Mouse (Mus musculus): ENCODE measurements around the gene Mat2a. TPM values are rescaled to one million over a fixed set of nuclear protein-coding genes. Genes with fewer than 3 reads are reported as not detected.

Gene Mat2a
- polyA plus RNA-seq, 1 experiment from 2014 or later, result 377 TPM

- no peak for ATAC-seq (ENCODE audit: insufficient number of reproducible peaks, insufficient read depth, low FRiP score, low TSS enrichment, low read depth)
- H3K4me3 ChIP-seq, result no peak overlapping the region
- no peaks in the 10 kb centered on the region for H3K9me3 ChIP-seq
- H3K9ac ChIP-seq, result no peak overlapping the region
- peaks cover 92% of the 10 kb centered on the region for H3K36me3 ChIP-seq
- WGBS, result 38% methylated on average over 5 of the region's 5 CpGs
- peaks cover 3% of the 10 kb centered on the region; the same call in 1 of the 2 replicates for H3K4me1 ChIP-seq
- H3K4me2 ChIP-seq, result no peak overlapping the region
- H3K27ac ChIP-seq, result no peak overlapping the region
- H3K27me3 ChIP-seq, result no peaks in the 10 kb centered on the region
Measured at GRCm38 (mm10) chr6:72430989-72431921, 8.1 kb downstream of the Mat2a start.

GRCm38 (mm10) chr6:72429061-72429842 lies 10.1 kb downstream of the Mat2a start:
- WGBS, result 88% methylated on average over 21 of the region's 21 CpGs
- peaks cover 92% of the 10 kb centered on the region for H3K36me3 ChIP-seq

GRCm38 (mm10) chr6:72428036-72428435 lies 11.3 kb downstream of the Mat2a start:
- no peak for ATAC-seq (ENCODE audit: insufficient number of reproducible peaks, insufficient read depth, low FRiP score, low TSS enrichment, low read depth)
- H3K36me3 ChIP-seq, result peaks cover 93% of the 10 kb centered on the region
- no peaks in the 10 kb centered on the region for H3K4me1 ChIP-seq
- WGBS, result 34% methylated on average over 8 of the region's 8 CpGs
- no peak overlapping the region for H3K27ac ChIP-seq
- no peaks in the 10 kb centered on the region for H3K27me3 ChIP-seq
- no peaks in the 10 kb centered on the region for H3K9me3 ChIP-seq
- H3K4me2 ChIP-seq, result no peak overlapping the region
- no peak overlapping the region for H3K9ac ChIP-seq
- no peak overlapping the region for H3K4me3 ChIP-seq

More at GRCm38 (mm10) chr6:72429061-72429842, 10.1 kb downstream of the Mat2a start:
- Histone ChIP-seq H3K4me1 (no peaks in the 10 kb centered on the region), H3K4me3 (no peak overlapping the region), H3K9me3 (no peaks in the 10 kb centered on the region), H3K27ac (peak overlapping the region; percentile 24; the same call in 1 of the 2 replicates), H3K4me2 (no peak overlapping the region), H3K27me3 (no peaks in the 10 kb centered on the region), H3K9ac (no peak overlapping the region)
- ATAC-seq (ENCODE audit: insufficient number of reproducible peaks, insufficient read depth, low FRiP score, low TSS enrichment, low read depth), result no peak

- Histone ChIP-seq H3K27me3 (no peaks in the 10 kb centered on the region), H3K9ac (no peak overlapping the region), H3K4me1 (no peaks in the 10 kb centered on the region), H3K27ac (no peak overlapping the region), H3K36me3 (peaks cover 93% of the 10 kb centered on the region), H3K9me3 (no peaks in the 10 kb centered on the region), H3K4me2 (no peak overlapping the region), H3K4me3 (no peak overlapping the region)
- ATAC-seq (ENCODE audit: insufficient number of reproducible peaks, insufficient read depth, low FRiP score, low TSS enrichment, low read depth), result no peak
- 94% methylated on average over 11 of the region's 11 CpGs for WGBS
Measured at GRCm38 (mm10) chr6:72425646-72426045, 13.7 kb downstream of the Mat2a start.

GRCm38 (mm10) chr6:72420901-72421300 lies 18.5 kb downstream of the Mat2a start:
- H3K36me3 ChIP-seq, result peaks cover 92% of the 10 kb centered on the region
- no peak for ATAC-seq (ENCODE audit: insufficient number of reproducible peaks, insufficient read depth, low FRiP score, low TSS enrichment, low read depth)
- no peaks in the 10 kb centered on the region for H3K27me3 ChIP-seq
- peaks cover 5% of the 10 kb centered on the region; the same call in 1 of the 2 replicates for H3K4me1 ChIP-seq
- H3K9ac ChIP-seq, result no peak overlapping the region
- no peak overlapping the region for H3K4me2 ChIP-seq
- H3K27ac ChIP-seq, result no peak overlapping the region
- WGBS, result 94% methylated on average over 10 of the region's 10 CpGs
- no peak overlapping the region for H3K4me3 ChIP-seq
- no peaks in the 10 kb centered on the region for H3K9me3 ChIP-seq

GRCm38 (mm10) chr6:72419806-72420205 lies 19.6 kb downstream of the Mat2a start:
- Histone ChIP-seq H3K4me3 (no peak overlapping the region), H3K27me3 (no peaks in the 10 kb centered on the region), H3K9me3 (no peaks in the 10 kb centered on the region), H3K36me3 (peaks cover 82% of the 10 kb centered on the region), H3K4me2 (no peak overlapping the region), H3K4me1 (peaks cover 16% of the 10 kb centered on the region), H3K9ac (no peak overlapping the region), H3K27ac (no peak overlapping the region)
- no peak for ATAC-seq (ENCODE audit: insufficient number of reproducible peaks, insufficient read depth, low FRiP score, low TSS enrichment, low read depth)
- 67% methylated on average over 1 of the region's 1 CpGs for WGBS

GRCm38 (mm10) chr6:72418279-72418678 lies 21.1 kb downstream of the Mat2a start:
- H3K36me3 ChIP-seq, result peaks cover 67% of the 10 kb centered on the region

GRCm38 (mm10) chr6:72415964-72416772 lies 23.2 kb downstream of the Mat2a start:
- Histone ChIP-seq H3K9ac (0 out of 2 replicates have a peak overlapping the region, but pooled peaks have one; percentile 17), H3K9me3 (no peaks in the 10 kb centered on the region), H3K4me3 (no peak overlapping the region), H3K4me2 (peak overlapping the region; percentile 77; the same call in 1 of the 2 replicates), H3K36me3 (peaks cover 46% of the 10 kb centered on the region), H3K27me3 (no peaks in the 10 kb centered on the region), H3K4me1 (peaks cover 24% of the 10 kb centered on the region), H3K27ac (no peak overlapping the region)
- 80% methylated on average over 7 of the region's 7 CpGs for WGBS
- no peak for ATAC-seq (ENCODE audit: insufficient number of reproducible peaks, insufficient read depth, low FRiP score, low TSS enrichment, low read depth)

More at GRCm38 (mm10) chr6:72418279-72418678, 21.1 kb downstream of the Mat2a start:
- no peak overlapping the region for H3K27ac ChIP-seq
- WGBS, result 92% methylated on average over 4 of the region's 4 CpGs
- no peaks in the 10 kb centered on the region for H3K27me3 ChIP-seq
- H3K4me2 ChIP-seq, result no peak overlapping the region
- no peak overlapping the region for H3K4me3 ChIP-seq
- no peak for ATAC-seq (ENCODE audit: insufficient number of reproducible peaks, insufficient read depth, low FRiP score, low TSS enrichment, low read depth)
- peaks cover 24% of the 10 kb centered on the region for H3K4me1 ChIP-seq
- no peaks in the 10 kb centered on the region for H3K9me3 ChIP-seq
- no peak overlapping the region for H3K9ac ChIP-seq

- H3K9ac ChIP-seq, result peak overlapping the region; percentile 93
- H3K4me2 ChIP-seq, result peak overlapping the region; percentile 77
- no peak overlapping the region for H3K27ac ChIP-seq
- peaks cover 36% of the 10 kb centered on the region for H3K36me3 ChIP-seq
- peaks cover 24% of the 10 kb centered on the region for H3K4me1 ChIP-seq
- H3K4me3 ChIP-seq, result peak overlapping the region; percentile 86
- ATAC-seq (ENCODE audit: insufficient number of reproducible peaks, insufficient read depth, low FRiP score, low TSS enrichment, low read depth), result no peak
- H3K27me3 ChIP-seq, result no peaks in the 10 kb centered on the region
- 87% methylated on average over 5 of the region's 5 CpGs for WGBS
- no peaks in the 10 kb centered on the region for H3K9me3 ChIP-seq
Measured at GRCm38 (mm10) chr6:72415181-72415580, 24.2 kb downstream of the Mat2a start.

- peak within 1 kb of the TSS; percentile 93 for H3K9ac ChIP-seq
- ATAC-seq (ENCODE audit: insufficient number of reproducible peaks, insufficient read depth, low FRiP score, low TSS enrichment, low read depth), result peak; percentile 96
- WGBS, result 1% methylated on average over 33 of the region's 33 CpGs
Measured at GRCm38 (mm10) chr6:72414076-72414756, 25.1 kb downstream of the Mat2a start, which contains the start of gene Ggcx. Gene Ggcx (plus strand): TSS chr6:72414308.

More at GRCm38 (mm10) chr6:72414076-72414756, 25.1 kb downstream of the Mat2a start, which contains the start of gene Ggcx:
- peak within 1 kb of the TSS; percentile 77 for H3K4me2 ChIP-seq
- H3K4me3 ChIP-seq, result peak within 1 kb of the TSS; percentile 86
- H3K4me1 ChIP-seq, result peaks cover 24% of the 10 kb centered on the region
- no peaks in the 10 kb centered on the region for H3K9me3 ChIP-seq
- no peaks in the 10 kb centered on the region for H3K27me3 ChIP-seq
- H3K36me3 ChIP-seq, result peaks cover 28% of the 10 kb centered on the region
- H3K27ac ChIP-seq, result peak within 1 kb of the TSS; percentile 66

Measured in embryonic facial prominence, embryonic 13.5 days (tissue).